Mouse (Mus musculus) midbrain, embryonic 15.5 days (tissue): ENCODE results near the gene Xpo1. TPM values are rescaled to one million over a fixed set of nuclear protein-coding genes. Genes with fewer than 3 reads are reported as not detected.
"Not testable (repeated sequence)": the region's sequence is repeated elsewhere in the genome, so short reads cannot be mapped to it uniquely, and the experiment has no call there.

ENCODE experiments used
- ATAC-seq: fragments of 200-750 bp; cut with Nextera tagmentation; replicated peaks from 2 replicates; pipeline ENCODE4 v1.8.0; 2017; ENCODE audit warnings: moderate TSS enrichment
- H3K27ac ChIP-seq: fragments of 300-500 bp; sonication (generic); 2 replicates; pipeline ENCODE4 v1.5.1; 2015; ENCODE audit warnings: mild to moderate bottlenecking, inconsistent platforms
- H3K27me3 ChIP-seq: fragments of 300-500 bp; sonication (generic); replicated peaks from 2 replicates; pipeline ENCODE4 v1.6.1; 2015; ENCODE audit warnings: inconsistent platforms
- H3K36me3 ChIP-seq: fragments of 300-500 bp; sonication (generic); replicated peaks from 2 replicates; pipeline ENCODE4 v1.6.1; 2015; ENCODE audit warnings: inconsistent platforms
- H3K4me1 ChIP-seq: fragments of 300-500 bp; sonication (generic); 2 replicates; pipeline ENCODE4 v1.6.1; 2015; ENCODE audit warnings: inconsistent platforms
- H3K4me2 ChIP-seq: fragments of 300-500 bp; sonication (generic); 2 replicates; pipeline ENCODE4 v1.6.1; 2015; ENCODE audit warnings: inconsistent platforms, mild to moderate bottlenecking, moderate library complexity
- H3K4me3 ChIP-seq: fragments of 300-500 bp; sonication (generic); 2 replicates; pipeline ENCODE4 v1.5.1; 2015; ENCODE audit warnings: mild to moderate bottlenecking, inconsistent platforms
- H3K9ac ChIP-seq: fragments of 300-500 bp; sonication (generic); 2 replicates; pipeline ENCODE4 v1.6.1; 2015; ENCODE audit warnings: mild to moderate bottlenecking, inconsistent platforms
- H3K9me3 ChIP-seq: fragments of 300-500 bp; sonication (generic); 2 replicates; pipeline ENCODE4 v1.6.1; 2016; ENCODE audit warnings: inconsistent platforms
- WGBS: fragments of 180-500 bp; shearing (Covaris S2); methylation state at CpG from one replicate; pipeline ENCODE4 v1.1.7; 2015; ENCODE audit warnings: mixed read lengths; 5-methylcytosine and 5-hydroxymethylcytosine counted together
- polyA plus RNA-seq: library from polyadenylated mRNA; unstranded; fragments of >200 nt; fragmentation: Nextera tagmentation; extraction: Ambion mirVana; gene quantifications from 2 replicates; pipeline ENCODE4 v1.2.1, GENCODE M21; 2015

Gene Xpo1
- polyA plus RNA-seq, 1 experiment from 2014 or later = 77.7 TPM

- WGBS = 32% methylated on average over 10 of the region's 10 CpGs
- Histone ChIP-seq H3K27ac (peak overlapping the region; percentile 100), H3K4me1 (peaks cover 20% of the 10 kb centered on the region), H3K9ac (peak overlapping the region; percentile 79; the same call in 1 of the 2 replicates), H3K4me3 (peak overlapping the region; percentile 69), H3K4me2 (peak overlapping the region; percentile 59)
- H3K36me3 ChIP-seq, H3K27me3 ChIP-seq, ATAC-seq, H3K9me3 ChIP-seq: not testable (repeated sequence)
These were observed 49.3 kb downstream of the Xpo1 start for GRCm38 (mm10) chr11:23305101-23305672.

- peaks cover 20% of the 10 kb centered on the region for H3K4me1 ChIP-seq
- under 1% methylated on average over 72 of the region's 98 CpGs for WGBS
These were observed 50.1 kb downstream of the Xpo1 start for GRCm38 (mm10) chr11:23305673-23306608.

GRCm38 (mm10) chr11:23306764-23307565 is 51.1 kb downstream of the Xpo1 start, which contains the start of gene Usp34:
TSS of gene Usp34 (plus strand) at chr11:23306895.
- H3K4me2 ChIP-seq = peak within 1 kb of the TSS; percentile 59
- H3K27me3 ChIP-seq = no peaks in the 10 kb centered on the region
- peak within 1 kb of the TSS; percentile 79 for H3K9ac ChIP-seq
- H3K27ac ChIP-seq = peak within 1 kb of the TSS; percentile 100
- peak within 1 kb of the TSS; percentile 69 for H3K4me3 ChIP-seq
- ATAC-seq = peak; percentile 62
- no peaks in the 10 kb centered on the region for H3K9me3 ChIP-seq
- peaks cover 20% of the 10 kb centered on the region for H3K4me1 ChIP-seq
- H3K36me3 ChIP-seq = no peaks in the 10 kb centered on the region
- WGBS = 0% methylated on average over 45 of the region's 80 CpGs

More at GRCm38 (mm10) chr11:23305673-23306608, 50.1 kb downstream of the Xpo1 start:
- Histone ChIP-seq H3K4me3 (peak overlapping the region; percentile 69), H3K9ac (peak overlapping the region; percentile 79), H3K4me2 (peak overlapping the region; percentile 59), H3K9me3 (no peaks in the 10 kb centered on the region), H3K27ac (peak overlapping the region; percentile 100), H3K27me3 (no peaks in the 10 kb centered on the region), H3K36me3 (no peaks in the 10 kb centered on the region)
- peak; percentile 96 for ATAC-seq

- peak overlapping the region; percentile 59 for H3K4me2 ChIP-seq
- 3% methylated on average over 6 of the region's 6 CpGs for WGBS
These were observed 51.7 kb downstream of the Xpo1 start for GRCm38 (mm10) chr11:23307566-23307920.

GRCm38 (mm10) chr11:23313496-23313895 is 57.7 kb downstream of the Xpo1 start:
- H3K9me3 ChIP-seq = no peaks in the 10 kb centered on the region
- no peaks in the 10 kb centered on the region for H3K27me3 ChIP-seq
- no peak overlapping the region for H3K4me2 ChIP-seq
- 100% methylated on average over 1 of the region's 1 CpGs for WGBS
- H3K9ac ChIP-seq = no peak overlapping the region
- H3K27ac ChIP-seq = no peak overlapping the region
- no peaks in the 10 kb centered on the region for H3K36me3 ChIP-seq
- ATAC-seq = no peak
- no peak overlapping the region for H3K4me3 ChIP-seq
- peaks cover 12% of the 10 kb centered on the region for H3K4me1 ChIP-seq

More at GRCm38 (mm10) chr11:23307566-23307920, 51.7 kb downstream of the Xpo1 start:
- Histone ChIP-seq H3K4me3 (peak overlapping the region; percentile 69), H3K36me3 (no peaks in the 10 kb centered on the region), H3K9me3 (no peaks in the 10 kb centered on the region), H3K27me3 (no peaks in the 10 kb centered on the region), H3K9ac (peak overlapping the region; percentile 79), H3K27ac (peak overlapping the region; percentile 100), H3K4me1 (peaks cover 20% of the 10 kb centered on the region)
- no peak for ATAC-seq

- H3K27ac ChIP-seq = no peak overlapping the region
- H3K9ac ChIP-seq = no peak overlapping the region
- H3K4me3 ChIP-seq = no peak overlapping the region
- ATAC-seq = no peak
- no peaks in the 10 kb centered on the region for H3K9me3 ChIP-seq
- no peaks in the 10 kb centered on the region for H3K4me1 ChIP-seq
- no peaks in the 10 kb centered on the region for H3K27me3 ChIP-seq
- WGBS = 90% methylated on average over 2 of the region's 2 CpGs
- H3K36me3 ChIP-seq = no peaks in the 10 kb centered on the region
- no peak overlapping the region for H3K4me2 ChIP-seq
These were observed 73.6 kb downstream of the Xpo1 start for GRCm38 (mm10) chr11:23329413-23329812.

GRCm38 (mm10) chr11:23332136-23332535 is 76.3 kb downstream of the Xpo1 start:
- H3K4me1 ChIP-seq = no peaks in the 10 kb centered on the region
- no peak for ATAC-seq
- no peak overlapping the region for H3K27ac ChIP-seq
- no peak overlapping the region for H3K9ac ChIP-seq
- no peak overlapping the region for H3K4me3 ChIP-seq
- H3K9me3 ChIP-seq = no peaks in the 10 kb centered on the region
- H3K36me3 ChIP-seq = no peaks in the 10 kb centered on the region
- 85% methylated on average over 3 of the region's 3 CpGs for WGBS
- H3K27me3 ChIP-seq = no peaks in the 10 kb centered on the region
- H3K4me2 ChIP-seq = no peak overlapping the region

- Histone ChIP-seq H3K4me2 (no peak overlapping the region), H3K4me1 (no peaks in the 10 kb centered on the region), H3K27ac (no peak overlapping the region), H3K27me3 (no peaks in the 10 kb centered on the region), H3K9ac (no peak overlapping the region), H3K36me3 (no peaks in the 10 kb centered on the region), H3K4me3 (no peak overlapping the region), H3K9me3 (no peaks in the 10 kb centered on the region)
- WGBS = 75% methylated on average over 1 of the region's 1 CpGs
- ATAC-seq = no peak
These were observed 79.3 kb downstream of the Xpo1 start for GRCm38 (mm10) chr11:23335160-23335559.

Other genes with a start within 250 kb of the Xpo1 start
- gene Fam161a, start 248.5 kb upstream of the Xpo1 start, polyA plus RNA-seq = 4.0 and 5.6 TPM in 2 replicates
- gene Usp34, start 50.9 kb downstream of the Xpo1 start, polyA plus RNA-seq = 29.0 and 32.6 TPM in 2 replicates
- 106 and 113 TPM in 2 replicates for gene Ahsa2, start 242.0 kb downstream of the Xpo1 start, polyA plus RNA-seq